Mouse (Mus musculus) CH12.LX (cell line): Measurements from ENCODE around the gene Sim2.

Experiments used
- CTCF ChIP-seq, 2 experiments: IDR thresholded peaks in 1 of 2; conservative IDR thresholded peaks in 1 of 2; 2 replicates each; pipeline ENCODE4 v1.5.1; 2011 to 2012; ENCODE audit warnings: low read depth in 2 of 2, low read length in 2 of 2, improper control_type of control experiment in 1 of 2, inconsistent platforms in 1 of 2, mild to moderate bottlenecking in 1 of 2, moderate library complexity in 1 of 2
- EP300 ChIP-seq: IDR thresholded peaks from 2 replicates; pipeline ENCODE4 v1.6.1; 2011; ENCODE audit warnings: low read length, improper control_type of control experiment
- ETS1 ChIP-seq: conservative IDR thresholded peaks from 2 replicates; pipeline ENCODE4 v1.6.1; 2012; ENCODE audit warnings: low read depth, mild to moderate bottlenecking, inconsistent platforms, low read length, improper control_type of control experiment, moderate library complexity
- HCFC1 ChIP-seq: IDR thresholded peaks from 2 replicates; pipeline ENCODE4 v1.6.1; 2012; ENCODE audit warnings: low read depth, mild to moderate bottlenecking, inconsistent platforms, low read length, improper control_type of control experiment
- MAX ChIP-seq: IDR thresholded peaks from 2 replicates; pipeline ENCODE4 v1.6.1; 2011; ENCODE audit warnings: low read length, improper control_type of control experiment
- MYC ChIP-seq: IDR thresholded peaks from 2 replicates; pipeline ENCODE4 v1.6.1; 2011; ENCODE audit warnings: low read depth, mild to moderate bottlenecking, improper control_type of control experiment, low read length
- POLR2A ChIP-seq: IDR thresholded peaks from 2 replicates; pipeline ENCODE4 v1.6.1; 2011; ENCODE audit warnings: low read depth, mild to moderate bottlenecking, improper control_type of control experiment, low read length
- SIN3A ChIP-seq: IDR thresholded peaks from 2 replicates; pipeline ENCODE4 v1.6.1; 2012; ENCODE audit warnings: low read length, improper control_type of control experiment, inconsistent platforms
- TBP ChIP-seq: conservative IDR thresholded peaks from 2 replicates; pipeline ENCODE4 v1.6.1; 2011; ENCODE audit warnings: low read depth, low read length, improper control_type of control experiment
- TCF12 ChIP-seq: IDR thresholded peaks from 2 replicates; pipeline ENCODE4 v1.6.1; 2014; ENCODE audit warnings: low read depth, mild to moderate bottlenecking, inconsistent platforms, low read length, improper control_type of control experiment
- ZKSCAN1 ChIP-seq: IDR thresholded peaks from 2 replicates; pipeline ENCODE4 v1.6.1; 2012; ENCODE audit warnings: low read depth, inconsistent platforms, low read length, improper control_type of control experiment, borderline replicate concordance

- no peak for TF ChIP-seq TCF12
- TF ChIP-seq MAX, result no peak
- no peak for TF ChIP-seq EP300
- TF ChIP-seq TBP, result no peak
- TF ChIP-seq POLR2A, result no peak
- TF ChIP-seq HCFC1, result no peak
- TF ChIP-seq ETS1, result no peak
- no peak for TF ChIP-seq SIN3A
- TF ChIP-seq MYC, result no peak
- TF ChIP-seq CTCF (conservative IDR thresholded peaks at IDR 0.05 in 1 of 2, IDR thresholded peaks at IDR 0.05 in 1 of 2; ENCODE audit: low read depth in 2 of 2, low read length in 2 of 2), result no peak
- no peak for TF ChIP-seq ZKSCAN1
Observed at GRCm38 (mm10) chr16:94092511-94093150, 7.9 kb downstream of the Sim2 start.
